Mouse (Mus musculus) heart, embryonic 14.5 days (tissue): ENCODE measurements around the gene Fbxo34. TPM values are rescaled to one million over a fixed set of nuclear protein-coding genes. Genes with fewer than 3 reads are reported as not detected.
A peak's percentile ranks its signal among the peaks of the same experiment; 100 is the strongest.
"Not testable (repeated sequence)": the region's sequence is repeated elsewhere in the genome, so short reads cannot be mapped to it uniquely, and the experiment has no call there.

Experiments used
- ATAC-seq: fragments of 200-750 bp; cut with Nextera tagmentation; 2 replicates; pipeline ENCODE4 v1.8.0; 2017; ENCODE audit warnings: low read depth, moderate TSS enrichment; ENCODE audit not compliant: insufficient number of reproducible peaks, insufficient read depth, low FRiP score
- H3K27ac ChIP-seq, 2 experiments: fragments of 200-500 bp in 1 of 2; fragments of 300-500 bp in 1 of 2; sonication (generic) in 1 of 2; replicated peaks in 1 of 2; 2 replicates each; pipeline ENCODE4 v1.5.1; 2012 to 2014; ENCODE audit warnings: low read depth in 2 of 2, low read length in 2 of 2, control low read depth in 1 of 2, mild to moderate bottlenecking in 1 of 2, mixed read lengths in 1 of 2; ENCODE audit not compliant: control insufficient read depth in 1 of 2, insufficient read depth in 1 of 2
- H3K27me3 ChIP-seq: fragments of 300-500 bp; sonication (generic); 2 replicates; pipeline ENCODE4 v1.6.1; 2014; ENCODE audit warnings: mild to moderate bottlenecking, low read length, control low read depth; ENCODE audit not compliant: control insufficient read depth, insufficient read depth
- H3K36me3 ChIP-seq: fragments of 300-500 bp; sonication (generic); 2 replicates; pipeline ENCODE4 v1.6.1; 2014; ENCODE audit warnings: mild to moderate bottlenecking, control low read depth, low read length, mixed read lengths; ENCODE audit not compliant: control insufficient read depth, insufficient read depth
- H3K4me1 ChIP-seq, 2 experiments: fragments of 200-500 bp in 1 of 2; fragments of 300-500 bp in 1 of 2; sonication (generic) in 1 of 2; 2 replicates each; pipeline ENCODE4 v1.6.1; 2012 to 2014; ENCODE audit warnings: low read length in 2 of 2, control low read depth in 1 of 2, mixed read lengths in 1 of 2; ENCODE audit not compliant: control insufficient read depth in 2 of 2, insufficient read depth in 2 of 2
- H3K4me2 ChIP-seq: fragments of 300-500 bp; sonication (generic); 2 replicates; pipeline ENCODE4 v1.6.1; 2014; ENCODE audit warnings: mild to moderate bottlenecking, low read length
- H3K4me3 ChIP-seq, 2 experiments: fragments of 200-500 bp in 1 of 2; fragments of 300-500 bp in 1 of 2; sonication (generic) in 1 of 2; 2 replicates each; pipeline ENCODE4 v1.5.1; 2012 to 2014; ENCODE audit warnings: low read length in 2 of 2, mild to moderate bottlenecking in 2 of 2, control low read depth in 1 of 2, low read depth in 1 of 2, moderate library complexity in 1 of 2; ENCODE audit not compliant: control insufficient read depth in 1 of 2, insufficient read depth in 1 of 2
- H3K9ac ChIP-seq: fragments of 300-500 bp; sonication (generic); 2 replicates; pipeline ENCODE4 v1.6.1; 2014; ENCODE audit warnings: mild to moderate bottlenecking, low read length
- H3K9me3 ChIP-seq: fragments of 300-500 bp; sonication (generic); 2 replicates; pipeline ENCODE4 v1.6.1; 2016; ENCODE audit warnings: low read length, control low read depth; ENCODE audit not compliant: control insufficient read depth
- WGBS: fragments of 180-500 bp; shearing (Covaris S2); extraction: QIAGEN DNeasy Blood & Tissue Kit; methylation state at CpG from one replicate; pipeline ENCODE4 v1.1.7; 2014; 5-methylcytosine and 5-hydroxymethylcytosine counted together
- polyA plus RNA-seq: library from polyadenylated mRNA; unstranded; fragments of >200 nt; fragmentation: Nextera tagmentation; extraction: Ambion mirVana; gene quantifications from 2 replicates; pipeline ENCODE4 v1.2.1, GENCODE M21; 2014

Gene Fbxo34
- polyA plus RNA-seq, 1 experiment from 2014 or later = 16.4 TPM

DNA sequence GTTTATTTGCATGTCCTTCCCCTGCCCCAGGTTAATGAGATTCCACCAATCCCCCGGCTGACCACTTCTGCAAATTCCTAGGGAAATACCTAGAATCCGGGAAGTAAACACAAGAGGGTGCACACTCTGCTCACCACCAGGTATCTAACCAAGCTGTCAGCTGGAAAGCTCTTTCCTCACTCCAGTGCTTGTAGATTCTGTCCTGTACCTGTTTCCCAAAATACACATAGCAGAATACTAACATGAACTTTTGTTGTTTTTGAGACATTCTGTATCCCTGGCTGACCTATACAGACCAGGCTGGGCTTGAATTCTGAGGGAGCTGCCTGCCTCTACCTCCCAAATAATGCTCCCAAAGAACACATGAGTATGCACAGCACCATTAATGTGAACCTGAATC lies 110.5 kb downstream of the Fbxo34 start:
- no peak overlapping the region for H3K27ac ChIP-seq
- no peak overlapping the region for H3K4me2 ChIP-seq
- no peaks in the 10 kb centered on the region for H3K4me1 ChIP-seq
- H3K9ac ChIP-seq = no peak overlapping the region
- ATAC-seq = no peak
- H3K4me3 ChIP-seq = no peak overlapping the region
- H3K27me3 ChIP-seq = no peaks in the 10 kb centered on the region
- no peaks in the 10 kb centered on the region for H3K9me3 ChIP-seq
- 89% methylated on average over 2 of the region's 2 CpGs for WGBS
- H3K36me3 ChIP-seq = peaks cover 40% of the 10 kb centered on the region

DNA sequence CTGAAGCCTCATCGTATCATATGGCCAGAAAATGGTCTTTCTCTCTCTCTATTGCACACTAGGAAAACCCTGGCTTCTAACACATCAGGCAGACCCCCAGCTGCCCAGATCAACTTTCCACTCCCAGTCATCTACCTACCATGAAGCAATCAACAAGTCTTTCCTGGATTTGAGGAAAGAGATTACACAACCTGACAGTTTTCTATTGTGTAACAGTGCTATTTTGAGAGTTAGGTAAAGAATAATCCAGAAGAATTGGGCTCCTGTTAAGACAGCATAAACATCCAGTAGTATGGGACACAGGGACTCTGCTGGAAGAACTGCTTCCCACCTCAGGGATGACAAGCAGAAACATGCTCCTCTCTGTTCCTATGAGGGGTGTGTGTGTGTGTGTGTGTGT lies 112.3 kb downstream of the Fbxo34 start:
- ATAC-seq = no peak
- no peak overlapping the region for H3K4me3 ChIP-seq
- H3K9ac ChIP-seq = no peak overlapping the region
- H3K36me3 ChIP-seq = peaks cover 29% of the 10 kb centered on the region
- no peaks in the 10 kb centered on the region for H3K9me3 ChIP-seq
- 87% methylated on average over 1 of the region's 1 CpGs for WGBS
- H3K4me2 ChIP-seq = no peak overlapping the region
- H3K27ac ChIP-seq = no peak overlapping the region
- H3K4me1 ChIP-seq = peaks cover 0 to 6% of the 10 kb centered on the region in 2 experiments; a peak in 1 of 4 replicates
- no peaks in the 10 kb centered on the region for H3K27me3 ChIP-seq

DNA sequence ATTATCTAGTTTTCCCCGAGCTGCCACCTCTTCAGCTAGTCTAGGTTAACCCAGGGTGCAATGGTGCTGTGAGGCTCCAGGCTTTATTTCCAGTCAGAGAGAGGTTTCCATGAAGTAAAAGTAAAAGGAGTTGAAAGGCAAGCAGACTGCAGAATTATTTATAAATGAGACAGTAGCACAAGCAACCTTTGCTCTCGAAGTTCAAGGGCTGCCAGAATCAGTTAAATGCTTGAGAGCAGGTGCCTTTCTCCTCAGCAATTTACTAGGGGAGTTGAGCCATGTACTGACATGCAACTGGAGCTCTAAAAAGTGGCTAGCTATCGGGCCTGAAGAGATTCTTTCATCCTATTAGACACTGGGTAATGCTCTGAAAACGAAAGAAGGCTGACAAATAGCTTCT lies 112.9 kb downstream of the Fbxo34 start:
- H3K9me3 ChIP-seq = no peaks in the 10 kb centered on the region
- H3K9ac ChIP-seq = no peak overlapping the region
- H3K27ac ChIP-seq = no peak overlapping the region
- no peak overlapping the region for H3K4me3 ChIP-seq
- no peak overlapping the region for H3K4me2 ChIP-seq
- ATAC-seq = no peak
- H3K36me3 ChIP-seq = peaks cover 25% of the 10 kb centered on the region
- peaks cover 0 to 9% of the 10 kb centered on the region in 2 experiments; a peak in 1 of 4 replicates for H3K4me1 ChIP-seq
- WGBS = 68% methylated on average over 4 of the region's 4 CpGs
- H3K27me3 ChIP-seq = no peaks in the 10 kb centered on the region

DNA sequence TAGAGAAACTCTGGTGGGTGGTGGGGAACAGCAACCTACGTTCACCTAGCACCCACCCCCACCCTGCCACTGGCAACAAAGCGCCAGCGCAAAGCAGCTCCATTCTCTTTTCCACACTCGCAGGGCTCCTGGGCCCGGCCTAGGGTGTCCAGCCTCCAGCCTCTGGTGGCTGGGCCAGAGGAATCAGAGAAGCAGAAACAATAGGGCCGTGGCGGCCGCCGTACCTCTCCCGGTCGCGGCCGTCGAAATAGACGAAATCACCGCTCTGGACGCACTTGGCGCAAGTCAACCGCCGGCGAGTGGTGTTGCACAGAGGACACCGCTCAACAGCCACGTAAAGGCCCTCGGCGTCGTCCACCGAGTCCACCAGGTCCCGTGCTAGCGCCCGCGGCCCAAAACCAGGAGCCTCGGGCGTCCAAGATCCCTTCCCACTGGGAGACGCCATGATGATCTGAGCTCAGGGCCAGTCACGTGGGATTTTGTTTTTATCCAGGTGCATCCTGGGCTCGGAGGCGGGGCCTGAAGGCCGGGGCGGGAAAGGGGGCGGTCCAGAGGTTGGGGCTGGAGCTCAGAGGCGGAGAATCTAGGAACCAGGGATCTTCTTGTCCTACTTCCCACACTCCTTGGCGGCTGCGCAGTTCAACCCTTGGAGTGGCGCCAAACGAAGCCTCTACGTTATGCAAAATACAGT lies 117.9 kb downstream of the Fbxo34 start:
- WGBS = under 1% methylated on average over 46 of the region's 46 CpGs
- Histone ChIP-seq H3K4me2 (peak overlapping the region; percentile 95), H3K27ac (peak overlapping the region in 1 of 2 experiments; percentile 44; a peak in 1 of 4 replicates)

DNA sequence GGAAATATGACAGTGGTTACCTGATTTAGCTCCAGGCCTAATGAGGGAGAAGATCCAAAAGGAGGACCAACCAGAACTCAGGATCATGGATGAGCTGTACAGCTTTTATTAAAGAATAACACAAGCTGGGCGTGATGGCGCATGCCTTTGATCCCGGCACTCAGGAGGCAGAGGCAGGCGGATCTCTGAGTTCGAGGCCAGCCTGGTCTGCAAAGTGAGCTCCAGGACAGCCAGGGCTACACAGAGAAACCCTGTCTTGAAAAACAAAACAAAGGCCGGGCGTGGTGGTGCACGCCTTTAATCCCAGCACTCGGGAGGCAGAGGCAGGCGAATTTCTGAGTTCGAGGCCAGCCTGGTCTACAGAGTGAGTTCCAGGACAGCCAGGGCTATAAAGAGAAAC lies 120.3 kb downstream of the Fbxo34 start, which contains the start of gene Atg14:
TSS of gene Atg14 (minus strand) at position 101 of the 400 bp plus-strand sequence.
- H3K27ac ChIP-seq, H3K4me3 ChIP-seq, H3K4me2 ChIP-seq, H3K9ac ChIP-seq, ATAC-seq, H3K36me3 ChIP-seq, H3K27me3 ChIP-seq, H3K4me1 ChIP-seq, H3K9me3 ChIP-seq: not testable (repeated sequence)
- 83% methylated on average over 11 of the region's 11 CpGs for WGBS

More for the DNA sequence above, 117.9 kb downstream of the Fbxo34 start:
- H3K27me3 ChIP-seq = no peaks in the 10 kb centered on the region
- H3K9me3 ChIP-seq = no peaks in the 10 kb centered on the region
- ATAC-seq = peak; percentile 95
- peak overlapping the region; percentile 82 to 93 for H3K4me3 ChIP-seq
- peaks cover 13% of the 10 kb centered on the region; the same call in 1 of the 2 replicates for H3K36me3 ChIP-seq
- peaks cover 0 to 9% of the 10 kb centered on the region in 2 experiments; a peak in 1 of 4 replicates for H3K4me1 ChIP-seq
- peak overlapping the region; percentile 87 for H3K9ac ChIP-seq

DNA sequence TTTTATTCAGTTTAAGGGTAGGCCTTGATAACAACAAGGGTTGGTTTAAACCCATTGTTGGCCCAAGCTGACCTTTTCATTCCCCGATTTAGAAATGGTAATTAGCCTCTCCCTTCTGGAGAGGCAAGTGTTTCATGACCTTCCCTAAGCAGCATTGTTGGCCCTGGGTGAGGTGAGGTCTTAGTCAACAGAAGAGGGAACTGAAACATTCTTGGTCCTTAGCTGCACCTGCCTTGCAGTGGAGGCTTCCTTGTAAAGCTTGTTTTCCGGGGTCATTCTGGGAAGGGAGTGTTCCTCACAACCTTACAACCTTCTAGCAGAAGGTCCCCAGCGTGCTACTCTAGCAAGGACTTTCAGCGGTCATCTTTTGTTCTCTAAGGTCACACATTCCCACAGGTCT lies 122.5 kb downstream of the Fbxo34 start:
- Histone ChIP-seq H3K27me3 (no peaks in the 10 kb centered on the region), H3K27ac (no peak overlapping the region), H3K9ac (no peak overlapping the region), H3K9me3 (no peaks in the 10 kb centered on the region), H3K4me2 (no peak overlapping the region), H3K4me1 (peaks cover 0 to 1% of the 10 kb centered on the region in 2 experiments; a peak in 1 of 4 replicates), H3K36me3 (no peaks in the 10 kb centered on the region), H3K4me3 (no peak overlapping the region)
- WGBS = 72% methylated on average over 4 of the region's 4 CpGs
- ATAC-seq = no peak

DNA sequence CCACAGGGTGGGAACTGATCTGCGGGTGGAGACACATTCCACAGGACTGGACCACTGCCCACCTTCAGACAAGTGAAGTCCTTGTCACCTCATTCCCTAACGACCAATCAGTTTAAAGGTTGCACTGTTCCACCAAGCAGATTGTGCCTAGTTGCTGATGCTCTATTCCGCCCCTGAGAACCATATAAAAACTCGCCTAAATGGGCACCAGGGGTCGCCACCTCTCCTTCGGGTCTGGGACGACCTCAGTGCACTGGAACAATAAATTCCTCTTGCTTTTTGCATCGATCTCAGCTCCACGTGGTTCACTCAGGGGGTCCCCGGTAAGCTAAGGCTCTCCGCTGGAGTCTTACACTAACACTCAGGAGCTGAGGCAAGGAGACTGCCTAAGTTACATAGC lies 124.5 kb downstream of the Fbxo34 start:
- Histone ChIP-seq H3K27me3 (no peaks in the 10 kb centered on the region), H3K36me3 (no peaks in the 10 kb centered on the region), H3K4me3 (no peak overlapping the region), H3K9me3 (no peaks in the 10 kb centered on the region), H3K4me2 (no peak overlapping the region), H3K27ac (no peak overlapping the region), H3K4me1 (no peaks in the 10 kb centered on the region), H3K9ac (no peak overlapping the region)
- no peak for ATAC-seq
- WGBS = 72% methylated on average over 11 of the region's 11 CpGs

DNA sequence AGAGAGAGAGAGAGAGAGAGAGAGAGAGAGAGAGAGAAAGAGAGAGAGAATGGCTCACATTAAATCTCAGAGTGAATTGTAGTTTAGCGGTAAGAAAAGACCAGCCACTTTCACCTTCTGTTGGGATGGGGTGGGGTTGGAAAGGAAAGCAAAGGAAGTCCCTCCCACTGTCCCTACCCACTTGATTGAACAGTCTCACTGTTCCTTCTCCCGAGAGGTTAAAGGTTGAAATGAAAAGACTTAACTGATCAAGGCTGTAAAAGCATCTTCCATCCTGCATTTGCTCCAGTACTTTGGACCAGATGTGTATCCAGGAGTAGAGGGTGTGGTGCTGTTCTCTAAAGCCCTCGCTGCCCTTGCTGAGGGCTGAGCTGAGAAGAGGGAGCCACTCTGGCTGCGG lies 126.5 kb downstream of the Fbxo34 start:
- Histone ChIP-seq H3K4me3 (no peak overlapping the region), H3K9ac (no peak overlapping the region), H3K27ac (no peak overlapping the region), H3K27me3 (no peaks in the 10 kb centered on the region), H3K4me1 (no peaks in the 10 kb centered on the region), H3K9me3 (0 out of 2 replicates have a peak, but pooled peaks cover 3% of the 10 kb centered on the region), H3K36me3 (no peaks in the 10 kb centered on the region), H3K4me2 (no peak overlapping the region)
- 59% methylated on average over 4 of the region's 4 CpGs for WGBS
- ATAC-seq = no peak
